Mouse (Mus musculus) kidney, adult 2 months (tissue): ENCODE data around the gene Rbbp5.

Experiments
- CTCF ChIP-seq: fragments of 200-500 bp; conservative IDR thresholded peaks from 2 replicates; pipeline ENCODE4 v1.5.1; 2011; ENCODE audit warnings: low read depth, mild to moderate bottlenecking, control low read depth, low read length, moderate library complexity, mixed read lengths; ENCODE audit not compliant: insufficient read depth, insufficient read length
- POLR2A ChIP-seq: fragments of 200-500 bp; IDR thresholded peaks from one replicate; pipeline ENCODE4 v1.6.1; 2011; ENCODE audit warnings: low read depth, low read length, control low read depth

- TF ChIP-seq CTCF (no peak), POLR2A (no peak)
These were observed 12.5 kb upstream of the Rbbp5 start for GRCm38 (mm10) chr1:132464651-132465050.
